Mouse (Mus musculus) stomach, postnatal 0 days (tissue): ENCODE results near the gene Meis2. TPM values are rescaled to one million over a fixed set of nuclear protein-coding genes. Genes with fewer than 3 reads are reported as not detected.
A peak's percentile ranks its signal among the peaks of the same experiment; 100 is the strongest.

Experiments used
- ATAC-seq: fragments of 200-750 bp; cut with Nextera tagmentation; 2 replicates; pipeline ENCODE4 v1.8.0; 2017; ENCODE audit not compliant: low FRiP score, low TSS enrichment
- DNase-seq: peaks from one replicate; pipeline ENCODE4 v3.0.0-alpha.2; 2016; ENCODE audit warnings: low spot score
- H3K27ac ChIP-seq: fragments of 300-500 bp; sonication (generic); replicated peaks from 2 replicates; pipeline ENCODE4 v1.5.1; 2014; ENCODE audit warnings: mild to moderate bottlenecking, control low read depth
- H3K27me3 ChIP-seq: fragments of 300-500 bp; sonication (generic); 2 replicates; pipeline ENCODE4 v1.6.1; 2014; ENCODE audit warnings: low read length; ENCODE audit not compliant: control insufficient read depth, insufficient read depth
- H3K36me3 ChIP-seq: fragments of 300-500 bp; sonication (generic); 2 replicates; pipeline ENCODE4 v1.6.1; 2014; ENCODE audit warnings: low read length, mixed read lengths; ENCODE audit not compliant: control insufficient read depth, insufficient read depth
- H3K4me1 ChIP-seq: fragments of 300-500 bp; sonication (generic); replicated peaks from 2 replicates; pipeline ENCODE4 v1.6.1; 2014; ENCODE audit warnings: antibody characterized with exemption; ENCODE audit not compliant: control insufficient read depth, insufficient read depth
- H3K4me2 ChIP-seq: fragments of 300-500 bp; sonication (generic); replicated peaks from 2 replicates; pipeline ENCODE4 v1.6.1; 2014; ENCODE audit warnings: low read depth, mild to moderate bottlenecking, control low read depth, moderate library complexity
- H3K4me3 ChIP-seq: fragments of 300-500 bp; sonication (generic); 2 replicates; pipeline ENCODE4 v1.5.1; 2014; ENCODE audit warnings: low read depth, low read length, control low read depth
- H3K9ac ChIP-seq: fragments of 300-500 bp; sonication (generic); 2 replicates; pipeline ENCODE4 v1.6.1; 2014; ENCODE audit warnings: mild to moderate bottlenecking, low read length, control low read depth, mixed read lengths
- H3K9me3 ChIP-seq: fragments of 300-500 bp; sonication (generic); 2 replicates; pipeline ENCODE4 v1.6.1; 2016; ENCODE audit warnings: low read length; ENCODE audit not compliant: control insufficient read depth
- CTCF ChIP-seq: IDR thresholded peaks from 2 replicates; pipeline ENCODE4 v1.5.1; 2016; ENCODE audit warnings: antibody characterized with exemption, low read depth, mild to moderate bottlenecking, moderate library complexity
- EP300 ChIP-seq: optimal IDR thresholded peaks from 2 replicates; pipeline ENCODE3; 2016; ENCODE audit warnings: antibody characterized with exemption
- WGBS: fragments of 180-500 bp; shearing (Covaris S2); extraction: QIAGEN DNeasy Blood & Tissue Kit; methylation state at CpG from one replicate; pipeline ENCODE4 v1.1.7; 2014; 5-methylcytosine and 5-hydroxymethylcytosine counted together
- polyA plus RNA-seq: library from polyadenylated mRNA; unstranded; fragments of >200 nt; fragmentation: Nextera tagmentation; extraction: Ambion mirVana; gene quantifications from 2 replicates; pipeline ENCODE4 v1.2.1, GENCODE M21; 2015

Gene Meis2
- polyA plus RNA-seq, 1 experiment from 2014 or later, result 17.7 TPM

DNA sequence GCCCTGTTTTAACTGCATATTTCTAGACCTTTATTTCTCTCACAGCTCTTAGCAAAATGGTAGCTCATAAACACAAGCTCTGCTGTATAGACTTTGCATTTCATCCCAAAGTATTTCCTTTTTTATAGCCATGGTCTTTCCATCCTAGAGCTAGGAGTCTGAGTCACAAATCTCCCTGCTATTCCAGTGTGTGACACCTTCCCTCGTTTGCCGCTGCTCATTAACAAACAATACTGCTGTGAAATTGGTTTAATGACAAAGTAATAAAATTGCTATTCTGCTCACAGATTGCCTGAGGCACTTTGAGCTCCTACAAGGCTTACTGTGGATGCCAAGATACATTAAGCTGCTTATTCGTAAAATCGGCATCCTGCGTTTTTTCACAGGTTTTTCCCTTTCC lies 168.1 kb downstream of the Meis2 start:
- H3K36me3 ChIP-seq, result no peaks in the 10 kb centered on the region
- ATAC-seq, result no peak
- TF ChIP-seq EP300 (no peak), CTCF (no peak)
- no peaks in the 10 kb centered on the region for H3K9me3 ChIP-seq
- no peak overlapping the region for H3K27ac ChIP-seq
- DNase-seq, result no peak
- no peak overlapping the region for H3K4me2 ChIP-seq
- 60% methylated on average over 5 of the region's 5 CpGs for WGBS
- H3K27me3 ChIP-seq, result no peaks in the 10 kb centered on the region
- H3K4me3 ChIP-seq, result no peak overlapping the region
- H3K4me1 ChIP-seq, result no peaks in the 10 kb centered on the region
- no peak overlapping the region for H3K9ac ChIP-seq

DNA sequence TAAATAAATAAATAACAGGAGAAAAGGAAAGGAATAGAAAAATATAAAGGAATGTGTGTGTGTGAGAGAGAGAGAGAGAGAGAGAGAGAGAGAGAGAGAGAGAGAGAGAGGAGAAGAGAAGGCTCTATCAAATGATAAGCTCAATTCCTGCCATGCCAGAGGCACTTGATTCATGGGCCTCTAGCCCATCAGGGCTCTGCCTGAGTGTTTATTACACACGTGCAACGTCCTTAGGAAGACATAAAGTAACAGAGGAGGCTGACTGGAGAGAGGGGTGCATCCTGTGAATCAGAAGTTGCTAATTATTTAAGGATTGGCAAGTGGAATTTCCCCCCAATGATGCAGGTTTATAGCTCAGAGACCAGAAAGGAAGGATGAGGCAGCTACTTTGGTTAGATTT lies 168.6 kb downstream of the Meis2 start:
- Histone ChIP-seq H3K4me1 (no peaks in the 10 kb centered on the region), H3K27me3 (no peaks in the 10 kb centered on the region), H3K36me3 (no peaks in the 10 kb centered on the region), H3K9me3 (no peaks in the 10 kb centered on the region), H3K4me2 (no peak overlapping the region), H3K27ac (no peak overlapping the region), H3K9ac (no peak overlapping the region), H3K4me3 (no peak overlapping the region)
- 51% methylated on average over 2 of the region's 2 CpGs for WGBS
- ATAC-seq, result no peak
- no peak for DNase-seq
- TF ChIP-seq CTCF, result no peak

DNA sequence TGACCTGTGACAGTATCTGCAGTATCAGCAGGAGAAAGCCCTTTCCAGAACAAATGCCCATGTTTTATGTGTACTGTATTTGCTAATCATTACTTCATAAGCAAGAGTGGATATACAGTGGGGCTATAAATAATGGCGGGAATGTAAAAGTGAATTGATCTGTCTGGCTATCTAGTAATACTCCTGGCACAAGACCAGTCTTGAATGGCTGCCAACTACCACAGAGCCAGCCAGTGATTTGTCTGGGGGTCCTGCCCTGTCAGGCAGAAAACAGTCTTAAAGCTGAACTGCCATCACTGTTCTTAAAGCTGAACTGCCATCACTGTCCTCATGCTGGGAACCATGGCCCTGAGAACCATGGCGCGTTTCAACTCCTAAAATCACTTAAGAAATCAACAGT lies 169.9 kb downstream of the Meis2 start:
- no peaks in the 10 kb centered on the region for H3K4me1 ChIP-seq
- no peaks in the 10 kb centered on the region for H3K27me3 ChIP-seq
- 71% methylated on average over 3 of the region's 3 CpGs for WGBS
- H3K4me3 ChIP-seq, result no peak overlapping the region
- TF ChIP-seq CTCF, result no peak
- no peak for TF ChIP-seq EP300
- no peak for DNase-seq
- no peak overlapping the region for H3K4me2 ChIP-seq
- no peaks in the 10 kb centered on the region for H3K36me3 ChIP-seq
- no peaks in the 10 kb centered on the region for H3K9me3 ChIP-seq
- no peak overlapping the region for H3K27ac ChIP-seq
- no peak overlapping the region for H3K9ac ChIP-seq
- no peak for ATAC-seq

DNA sequence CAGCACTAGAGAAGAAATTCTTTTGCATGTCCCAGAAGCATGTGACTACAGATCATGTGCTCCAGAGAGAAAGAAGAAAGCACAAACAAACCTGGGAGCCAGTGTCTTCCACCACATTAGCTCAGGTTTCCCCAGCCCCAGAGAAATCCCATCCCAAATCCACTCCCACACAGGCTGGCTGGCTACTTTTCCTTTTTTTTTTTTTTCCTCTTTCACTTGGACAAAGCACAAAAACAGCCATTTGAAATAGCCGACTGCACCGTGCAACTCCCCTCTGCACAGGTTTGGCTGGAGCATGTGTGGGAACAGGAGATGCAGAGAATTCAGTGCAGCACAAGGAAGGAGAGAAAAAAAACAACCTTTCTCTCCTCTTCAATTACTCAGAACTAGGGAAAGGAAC lies 170.4 kb downstream of the Meis2 start:
- TF ChIP-seq CTCF (no peak), EP300 (no peak)
- no peak overlapping the region for H3K4me2 ChIP-seq
- H3K9ac ChIP-seq, result no peak overlapping the region
- 29% methylated on average over 2 of the region's 2 CpGs for WGBS
- no peak for ATAC-seq
- H3K9me3 ChIP-seq, result no peaks in the 10 kb centered on the region
- no peaks in the 10 kb centered on the region for H3K27me3 ChIP-seq
- no peak overlapping the region for H3K4me3 ChIP-seq
- no peak overlapping the region for H3K27ac ChIP-seq
- no peaks in the 10 kb centered on the region for H3K4me1 ChIP-seq
- no peaks in the 10 kb centered on the region for H3K36me3 ChIP-seq
- no peak for DNase-seq

DNA sequence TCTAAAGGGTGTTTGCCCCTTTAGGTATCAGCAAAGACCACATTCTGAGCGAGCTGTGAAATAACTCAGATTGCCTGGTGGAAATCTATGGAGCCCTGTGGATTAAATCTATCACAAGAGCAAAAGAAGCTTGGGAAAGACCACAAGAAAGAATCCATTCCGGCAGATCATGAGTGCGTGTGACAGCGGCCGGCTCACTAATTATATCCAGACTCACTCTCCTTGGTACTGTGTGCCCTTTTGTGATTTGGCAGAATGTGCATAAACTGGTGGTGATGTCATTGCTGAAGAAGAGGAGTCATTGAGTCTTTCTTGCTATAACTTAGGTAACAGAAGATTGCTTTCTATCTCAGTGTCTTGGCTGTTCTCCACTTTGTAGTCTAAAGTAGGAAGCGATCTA lies 172.5 kb downstream of the Meis2 start:
- no peaks in the 10 kb centered on the region for H3K4me1 ChIP-seq
- H3K4me3 ChIP-seq, result no peak overlapping the region
- no peak overlapping the region for H3K9ac ChIP-seq
- H3K27me3 ChIP-seq, result no peaks in the 10 kb centered on the region
- no peaks in the 10 kb centered on the region for H3K36me3 ChIP-seq
- no peak for DNase-seq
- ATAC-seq, result no peak
- H3K9me3 ChIP-seq, result no peaks in the 10 kb centered on the region
- no peak for TF ChIP-seq CTCF
- no peak for TF ChIP-seq EP300
- no peak overlapping the region for H3K4me2 ChIP-seq
- no peak overlapping the region for H3K27ac ChIP-seq
- WGBS, result 76% methylated on average over 6 of the region's 6 CpGs

DNA sequence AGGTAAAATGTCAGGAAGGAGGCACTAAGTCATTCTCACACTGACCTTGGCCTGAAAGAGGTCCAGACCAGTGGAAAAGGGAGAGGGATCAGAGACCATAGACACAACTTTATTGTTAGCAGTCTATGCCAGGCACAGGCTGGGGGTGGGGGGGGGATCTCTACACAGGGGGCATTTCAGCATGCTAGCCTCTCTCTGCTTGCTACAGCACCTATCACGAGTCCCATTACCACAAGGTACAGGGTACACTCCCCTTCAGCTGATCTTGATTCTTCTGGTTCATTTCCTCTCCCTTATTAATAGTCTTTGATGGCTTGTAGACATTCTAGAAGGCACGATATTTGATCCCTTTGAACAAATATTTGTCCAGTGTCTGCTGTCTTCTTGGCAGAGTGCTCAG lies 174.9 kb downstream of the Meis2 start:
- H3K27ac ChIP-seq, result no peak overlapping the region
- no peaks in the 10 kb centered on the region for H3K9me3 ChIP-seq
- no peaks in the 10 kb centered on the region for H3K36me3 ChIP-seq
- WGBS, result 26% methylated on average over 2 of the region's 2 CpGs
- H3K4me3 ChIP-seq, result no peak overlapping the region
- no peaks in the 10 kb centered on the region for H3K27me3 ChIP-seq
- TF ChIP-seq EP300 (no peak), CTCF (no peak)
- H3K9ac ChIP-seq, result no peak overlapping the region
- no peak for DNase-seq
- H3K4me2 ChIP-seq, result peak overlapping the region; percentile 26; the same call in 1 of the 2 replicates
- ATAC-seq, result no peak
- no peaks in the 10 kb centered on the region for H3K4me1 ChIP-seq
